In the genomic region with DNA sequence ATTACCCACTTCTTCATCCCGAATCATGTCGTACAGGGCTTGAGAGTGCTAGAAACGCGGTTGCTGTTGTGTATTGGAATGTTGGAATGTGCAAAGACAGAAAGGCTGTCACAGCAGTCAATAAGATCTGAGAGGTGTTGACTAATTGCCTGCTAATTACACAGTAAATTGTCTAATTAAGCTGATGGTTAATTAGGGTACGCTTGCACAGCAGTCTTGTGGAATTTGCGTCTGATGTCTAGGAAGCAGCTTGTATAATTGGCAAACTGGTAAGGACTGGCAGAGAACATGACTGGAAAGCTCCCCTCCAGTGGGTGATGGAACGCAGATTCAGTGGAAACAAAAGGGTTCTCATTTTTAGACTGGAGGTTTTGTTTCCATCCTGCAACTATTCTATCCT, we compare ENCODE assay signal across 23 mouse cellular contexts.
DNase-seq lines count a peak whose midpoint lies in the region; ATAC-seq and TF ChIP-seq lines count a peak whose summit lies in the region.
"Had no signal": no experiment of that assay in that cellular context is flagged by ENCODE, and none has a peak within 500 bp of the region (broad histone marks: within the 10 kb centered on the region; RNA-seq: fewer than 3 reads in every experiment).

No protein-coding gene starts in this region.

- peak; percentile 6 to 8 for DNase-seq in cerebellum, postnatal 10 days
- no peak for DNase-seq in cerebellum, adult 2 months
- DNase-seq in layer of hippocampus, postnatal 10 days (ENCODE audit: low spot score in 2 of 2), result peak; percentile 3 to 9
- DNase-seq in cerebellum, adult 11 months, result no peak
- no peak for DNase-seq in adrenal gland, postnatal 10 days
- DNase-seq: adrenal gland, adult 2 months; cerebellum, adult 9-11 months; gastrocnemius, adult 2 months; heart, adult 2 months; kidney, adult 11 months; kidney, postnatal 10 days; liver; lung, adult 18-20 months; lung, postnatal 36 days; right cerebral cortex, adult 18-20 months; thymus, adult 2 months had no signal

- no peaks in the 10 kb centered on the region for H3K9me3 ChIP-seq in midbrain, embryonic 12.5 days
- no peaks in the 10 kb centered on the region for H3K9me3 ChIP-seq in midbrain, embryonic 16.5 days (replicated peaks; ENCODE audit: control insufficient read depth, low read length, poor library complexity, severe bottlenecking)
- H3K9me3 ChIP-seq in forebrain, embryonic 12.5 days, result no peaks in the 10 kb centered on the region
- H3K9me3 ChIP-seq: heart, embryonic 15.5 days; hindbrain, embryonic 15.5 days had no signal

- H3K4me2 ChIP-seq in midbrain, embryonic 12.5 days (replicated peaks), result no peak overlapping the region
- no peak overlapping the region for H3K4me2 ChIP-seq in midbrain, embryonic 16.5 days (ENCODE audit: low read length)
- no peak overlapping the region for H3K4me2 ChIP-seq in forebrain, embryonic 12.5 days
- H3K4me2 ChIP-seq: heart, embryonic 15.5 days; hindbrain, embryonic 15.5 days had no signal

- H3K9ac ChIP-seq in midbrain, embryonic 12.5 days (replicated peaks), result no peak overlapping the region
- no peak overlapping the region for H3K9ac ChIP-seq in midbrain, embryonic 16.5 days (ENCODE audit: low read depth, low read length)
- H3K9ac ChIP-seq in forebrain, embryonic 12.5 days, result no peak overlapping the region
- H3K9ac ChIP-seq: heart, embryonic 15.5 days; hindbrain, embryonic 15.5 days had no signal

- no peak for TF ChIP-seq CTCF in cerebellum, adult 2 months (IDR thresholded peaks at IDR 0.05; ENCODE audit: borderline replicate concordance, insufficient read depth, low read depth, low read length)

- ATAC-seq in midbrain, embryonic 12.5 days (ENCODE audit: low FRiP score, low read depth), result peak; percentile 44; the same call in 1 of the 2 replicates
- no peak for ATAC-seq in midbrain, embryonic 16.5 days
- peak; percentile 93; the same call in 1 of the 2 replicates for ATAC-seq in forebrain, embryonic 12.5 days (ENCODE audit: low FRiP score)
- ATAC-seq: CD4-positive, CD25-positive, alpha-beta regulatory T cell, adult 4 months had no signal

- no peaks in the 10 kb centered on the region for H3K36me3 ChIP-seq in midbrain, embryonic 12.5 days
- no peaks in the 10 kb centered on the region for H3K36me3 ChIP-seq in midbrain, embryonic 16.5 days (ENCODE audit: control insufficient read depth, insufficient read depth, low read length)
- no peaks in the 10 kb centered on the region for H3K36me3 ChIP-seq in forebrain, embryonic 12.5 days (replicated peaks)
- H3K36me3 ChIP-seq: G1E; heart, embryonic 15.5 days; hindbrain, embryonic 15.5 days had no signal

- no peaks in the 10 kb centered on the region for H3K4me1 ChIP-seq in cerebellum, adult 2 months (ENCODE audit: control insufficient read depth, insufficient read depth, low read length)
- H3K4me1 ChIP-seq in midbrain, embryonic 12.5 days, result no peaks in the 10 kb centered on the region
- no peaks in the 10 kb centered on the region for H3K4me1 ChIP-seq in midbrain, embryonic 16.5 days (ENCODE audit: control insufficient read depth, insufficient read depth, low read length)
- no peaks in the 10 kb centered on the region for H3K4me1 ChIP-seq in forebrain, embryonic 12.5 days
- H3K4me1 ChIP-seq: heart, embryonic 15.5 days; hindbrain, embryonic 15.5 days had no signal

- no peaks in the 10 kb centered on the region for H3K27me3 ChIP-seq in cerebellum, adult 2 months (ENCODE audit: control insufficient read depth, insufficient read depth, low read length)
- H3K27me3 ChIP-seq in midbrain, embryonic 12.5 days, result no peaks in the 10 kb centered on the region
- no peaks in the 10 kb centered on the region for H3K27me3 ChIP-seq in midbrain, embryonic 16.5 days (ENCODE audit: control insufficient read depth, insufficient read depth, low read depth, low read length)
- H3K27me3 ChIP-seq in forebrain, embryonic 12.5 days, result no peaks in the 10 kb centered on the region
- H3K27me3 ChIP-seq: heart, embryonic 15.5 days had no signal

- TF ChIP-seq POLR2A in cerebellum, adult 2 months (IDR thresholded peaks at IDR 0.05; ENCODE audit: borderline replicate concordance, insufficient read depth, low read length), result no peak

- WGBS in cerebellum, adult 2 months, result 12% methylated on average over 7 of the region's 7 CpGs
- 78% methylated on average over 7 of the region's 7 CpGs for WGBS in midbrain, embryonic 12.5 days
- WGBS in midbrain, embryonic 16.5 days, result 67% methylated on average over 7 of the region's 7 CpGs
- 20% methylated on average over 7 of the region's 7 CpGs for WGBS in forebrain, embryonic 12.5 days

- no peak overlapping the region for H3K27ac ChIP-seq in cerebellum, adult 2 months (ENCODE audit: insufficient read depth, low read length)
- H3K27ac ChIP-seq in midbrain, embryonic 12.5 days (replicated peaks), result no peak overlapping the region
- no peak overlapping the region for H3K27ac ChIP-seq in midbrain, embryonic 16.5 days (ENCODE audit: low read length)
- no peak overlapping the region for H3K27ac ChIP-seq in forebrain, embryonic 12.5 days
- H3K27ac ChIP-seq: gastrocnemius, adult 2 months; heart, adult 2 months; heart, embryonic 15.5 days; hindbrain, embryonic 15.5 days had no signal

- no peak overlapping the region for H3K4me3 ChIP-seq in cerebellum, adult 2 months (replicated peaks; ENCODE audit: insufficient read depth, low read depth, low read length)
- H3K4me3 ChIP-seq in midbrain, embryonic 12.5 days, result no peak overlapping the region
- no peak overlapping the region for H3K4me3 ChIP-seq in midbrain, embryonic 16.5 days (ENCODE audit: low read depth, low read length)
- no peak overlapping the region for H3K4me3 ChIP-seq in forebrain, embryonic 12.5 days (replicated peaks)
- H3K4me3 ChIP-seq: gastrocnemius, adult 2 months; heart, adult 2 months; heart, embryonic 15.5 days; hindbrain, embryonic 15.5 days had no signal

Comparison
In these comparisons a context has a peak if more than half of its experiments do, and no peak if none do; other contexts are left out.
1. DNase-seq: peak in cerebellum, postnatal 10 days (2 of 2) and layer of hippocampus, postnatal 10 days (2 of 2); none in cerebellum, adult 2 months (0 of 2), cerebellum, adult 11 months (single experiment) and adrenal gland, postnatal 10 days (single experiment).